Mouse (Mus musculus): Measurements from ENCODE around the gene Fibcd1. TPM values are rescaled to one million over a fixed set of nuclear protein-coding genes. Genes with fewer than 3 reads are reported as not detected.
A peak's percentile ranks its signal among the peaks of the same experiment; 100 is the strongest.

The Fibcd1 gene
- total RNA-seq, 2 experiments from 2014 or later, result not detected

- DNase-seq, result no peak
These were observed 35.4 kb downstream of the Fibcd1 start, which contains the start of gene Qrfp for GRCm38 (mm10) chr2:31810444-31810843. TSS of gene Qrfp (minus strand) at chr2:31810580.

- no peak for DNase-seq
These were observed 36.5 kb downstream of the Fibcd1 start for GRCm38 (mm10) chr2:31809358-31809740.

GRCm38 (mm10) chr2:31808410-31809357 lies 37.1 kb downstream of the Fibcd1 start:
- DNase-seq, result peak; percentile 39

- DNase-seq, result no peak
These were observed 39.0 kb downstream of the Fibcd1 start for GRCm38 (mm10) chr2:31806639-31807382.

- no peak for DNase-seq
These were observed 42.3 kb downstream of the Fibcd1 start for GRCm38 (mm10) chr2:31803480-31803879.

GRCm38 (mm10) chr2:31802811-31803210 lies 43.0 kb downstream of the Fibcd1 start:
- DNase-seq, result no peak

- no peak for DNase-seq
These were observed 44.4 kb downstream of the Fibcd1 start for GRCm38 (mm10) chr2:31801416-31801815.

- no peak for DNase-seq
These were observed 48.9 kb downstream of the Fibcd1 start for GRCm38 (mm10) chr2:31796943-31797342.

GRCm38 (mm10) chr2:31792611-31793010 lies 53.2 kb downstream of the Fibcd1 start:
- no peak for DNase-seq

- no peak for DNase-seq
These were observed 54.5 kb downstream of the Fibcd1 start for GRCm38 (mm10) chr2:31791260-31791659.

GRCm38 (mm10) chr2:31790728-31791251 lies 55.0 kb downstream of the Fibcd1 start:
- DNase-seq, result no peak

- DNase-seq, result no peak
These were observed 56.6 kb downstream of the Fibcd1 start for GRCm38 (mm10) chr2:31789215-31789614.

GRCm38 (mm10) chr2:31788227-31788626 lies 57.6 kb downstream of the Fibcd1 start:
- DNase-seq, result no peak

GRCm38 (mm10) chr2:31787029-31787428 lies 58.8 kb downstream of the Fibcd1 start:
- DNase-seq, result peak; percentile 87

GRCm38 (mm10) chr2:31785074-31785473 lies 60.7 kb downstream of the Fibcd1 start:
- DNase-seq, result peak; percentile 82

- no peak for DNase-seq
These were observed 62.7 kb downstream of the Fibcd1 start for GRCm38 (mm10) chr2:31782958-31783602.

- no peak for DNase-seq
These were observed 66.5 kb downstream of the Fibcd1 start for GRCm38 (mm10) chr2:31779258-31779657.

GRCm38 (mm10) chr2:31776479-31776878 lies 69.3 kb downstream of the Fibcd1 start:
- no peak for DNase-seq

- DNase-seq, result peak; percentile 80
These were observed 74.9 kb downstream of the Fibcd1 start for GRCm38 (mm10) chr2:31770781-31771441.

- DNase-seq, result peak; percentile 79
These were observed 76.1 kb downstream of the Fibcd1 start for GRCm38 (mm10) chr2:31769631-31770111.

GRCm38 (mm10) chr2:31769115-31769514 lies 76.7 kb downstream of the Fibcd1 start:
- no peak for DNase-seq

GRCm38 (mm10) chr2:31767815-31768214 lies 78.0 kb downstream of the Fibcd1 start:
- DNase-seq, result no peak

All from heart, postnatal 4 days (tissue).